Mouse (Mus musculus): ENCODE results near the gene Neurl3. TPM values are rescaled to one million over a fixed set of nuclear protein-coding genes. Genes with fewer than 3 reads are reported as not detected.

Neurl3 gene
- polyA plus RNA-seq, 1 experiment = 0.11 TPM

DNA sequence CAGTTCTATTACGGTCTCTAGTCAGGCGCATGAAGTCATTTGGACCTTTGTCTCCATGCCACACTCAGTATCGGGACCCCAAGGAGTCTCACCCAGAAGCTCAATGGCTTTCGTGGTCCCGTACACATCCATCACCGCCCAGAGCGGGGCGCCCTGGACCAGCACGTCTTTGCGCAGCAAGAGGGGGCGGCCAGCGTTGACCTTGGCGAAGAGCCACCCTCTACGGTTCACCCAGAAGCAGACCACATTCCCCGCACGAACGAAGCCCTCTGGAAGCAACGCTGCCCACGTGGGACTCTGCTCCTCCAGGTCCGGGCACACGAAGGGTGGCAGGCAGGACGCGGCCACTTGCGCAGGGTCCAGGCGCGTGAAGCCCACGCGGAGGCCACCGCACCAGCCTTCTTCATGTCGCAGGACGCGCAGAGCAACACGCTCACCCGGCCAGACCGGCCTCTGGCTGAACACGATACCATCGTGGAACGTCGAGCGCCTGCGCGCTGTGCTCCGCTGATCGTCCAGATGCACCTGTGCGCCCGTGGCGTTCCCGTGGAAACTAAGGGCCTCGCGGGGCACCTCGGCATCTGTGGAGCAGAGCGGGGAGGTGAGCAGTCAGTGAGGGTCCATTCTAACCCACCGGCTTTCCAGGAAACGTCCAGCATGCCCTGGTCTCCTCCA, 5.2 kb downstream of the Neurl3 start:
- no peaks in the 10 kb centered on the region for H3K79me2 ChIP-seq (ENCODE audit: control insufficient read depth, insufficient read depth)
- no peak overlapping the region for H3K4me2 ChIP-seq (ENCODE audit: low read depth)
- no peaks in the 10 kb centered on the region for H3K27me3 ChIP-seq (ENCODE audit: control insufficient read depth, insufficient read depth, insufficient read length)
- TF ChIP-seq TCF12 (IDR thresholded peaks at IDR 0.05; ENCODE audit: insufficient read depth, poor library complexity, severe bottlenecking) (no peak), POLR2AphosphoS2 (IDR thresholded peaks at IDR 0.05; ENCODE audit: insufficient read length, low read depth) (no peak), POLR2A (IDR thresholded peaks at IDR 0.05; ENCODE audit: insufficient read length, low read depth) (no peak), E2F4 (IDR thresholded peaks at IDR 0.05; ENCODE audit: insufficient read depth) (no peak), CEBPB (IDR thresholded peaks at IDR 0.05; ENCODE audit: insufficient read depth, poor library complexity, severe bottlenecking) (no peak), USF1 (IDR thresholded peaks at IDR 0.05; ENCODE audit: low read depth) (no peak), REST (IDR thresholded peaks at IDR 0.05; ENCODE audit: insufficient read depth, insufficient read length) (no peak), SRF (IDR thresholded peaks at IDR 0.05; ENCODE audit: control insufficient read depth, insufficient read length, low read depth) (no peak), MYOD1 (IDR thresholded peaks at IDR 0.05; ENCODE audit: control insufficient read depth in 1 of 3, insufficient read length in 2 of 3, low read depth in 2 of 3) (no peak), TCF3 (IDR thresholded peaks at IDR 0.05; ENCODE audit: insufficient read length, low read depth) (no peak), MAX (IDR thresholded peaks at IDR 0.05; ENCODE audit: low read depth) (no peak), MYOG (IDR thresholded peaks at IDR 0.05; ENCODE audit: control insufficient read depth in 1 of 3, insufficient read depth in 1 of 3, insufficient read length in 2 of 3, low read depth in 2 of 3) (no peak)
- no peak overlapping the region for H3K4me3 ChIP-seq
- H3ac ChIP-seq (ENCODE audit: control insufficient read depth, insufficient read length) = no peak overlapping the region
- H3K36me3 ChIP-seq (ENCODE audit: control insufficient read depth, insufficient read depth) = no peaks in the 10 kb centered on the region

DNA sequence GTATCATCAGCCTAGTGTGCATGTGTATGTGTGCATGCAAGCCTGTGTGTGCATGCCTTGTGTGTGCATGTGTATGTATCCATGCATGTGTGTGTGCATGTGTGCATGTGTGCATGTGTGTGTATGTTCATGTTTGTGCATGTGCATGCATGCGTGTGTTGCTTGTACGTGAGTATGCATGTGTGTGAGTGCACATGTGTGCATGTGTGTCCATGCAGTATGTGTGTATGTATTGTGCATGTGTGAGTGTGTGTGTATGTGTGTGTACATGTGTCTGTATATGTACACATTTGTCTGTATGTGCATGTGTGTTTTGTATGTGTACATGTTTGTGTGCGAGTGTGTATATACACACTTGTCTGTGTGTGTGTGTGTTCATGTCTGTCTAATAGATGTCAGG, 6.9 kb downstream of the Neurl3 start:
- H3K36me3 ChIP-seq (ENCODE audit: control insufficient read depth, insufficient read depth) = no peaks in the 10 kb centered on the region
- H3K27me3 ChIP-seq (ENCODE audit: control insufficient read depth, insufficient read depth, insufficient read length) = no peaks in the 10 kb centered on the region
- no peaks in the 10 kb centered on the region for H3K79me2 ChIP-seq (ENCODE audit: control insufficient read depth, insufficient read depth)
- no peak overlapping the region for H3ac ChIP-seq (ENCODE audit: control insufficient read depth, insufficient read length)
- no peak overlapping the region for H3K4me3 ChIP-seq
- TF ChIP-seq E2F4 (IDR thresholded peaks at IDR 0.05; ENCODE audit: insufficient read depth) (no peak), TCF3 (IDR thresholded peaks at IDR 0.05; ENCODE audit: insufficient read length, low read depth) (no peak), MAX (IDR thresholded peaks at IDR 0.05; ENCODE audit: low read depth) (no peak), CEBPB (IDR thresholded peaks at IDR 0.05; ENCODE audit: insufficient read depth, poor library complexity, severe bottlenecking) (no peak), MYOG (IDR thresholded peaks at IDR 0.05; ENCODE audit: control insufficient read depth in 1 of 3, insufficient read depth in 1 of 3, insufficient read length in 2 of 3, low read depth in 2 of 3) (no peak), REST (IDR thresholded peaks at IDR 0.05; ENCODE audit: insufficient read depth, insufficient read length) (no peak), MYOD1 (IDR thresholded peaks at IDR 0.05; ENCODE audit: control insufficient read depth in 1 of 3, insufficient read length in 2 of 3, low read depth in 2 of 3) (no peak), USF1 (IDR thresholded peaks at IDR 0.05; ENCODE audit: low read depth) (no peak), TCF12 (IDR thresholded peaks at IDR 0.05; ENCODE audit: insufficient read depth, poor library complexity, severe bottlenecking) (no peak), POLR2A (IDR thresholded peaks at IDR 0.05; ENCODE audit: insufficient read length, low read depth) (no peak), SRF (IDR thresholded peaks at IDR 0.05; ENCODE audit: control insufficient read depth, insufficient read length, low read depth) (no peak), POLR2AphosphoS2 (IDR thresholded peaks at IDR 0.05; ENCODE audit: insufficient read length, low read depth) (no peak)
- no peak overlapping the region for H3K4me2 ChIP-seq (ENCODE audit: low read depth)

- H3K4me3 ChIP-seq = no peak overlapping the region
- H3K79me2 ChIP-seq (ENCODE audit: control insufficient read depth, insufficient read depth) = no peaks in the 10 kb centered on the region
- no peak overlapping the region for H3ac ChIP-seq (ENCODE audit: control insufficient read depth, insufficient read length)
- no peak overlapping the region for H3K4me2 ChIP-seq (ENCODE audit: low read depth)
- no peaks in the 10 kb centered on the region for H3K36me3 ChIP-seq (ENCODE audit: control insufficient read depth, insufficient read depth)
- no peaks in the 10 kb centered on the region for H3K27me3 ChIP-seq (ENCODE audit: control insufficient read depth, insufficient read depth, insufficient read length)
- TF ChIP-seq POLR2AphosphoS2 (IDR thresholded peaks at IDR 0.05; ENCODE audit: insufficient read length, low read depth) (no peak), E2F4 (IDR thresholded peaks at IDR 0.05; ENCODE audit: insufficient read depth) (no peak), CEBPB (IDR thresholded peaks at IDR 0.05; ENCODE audit: insufficient read depth, poor library complexity, severe bottlenecking) (no peak), POLR2A (IDR thresholded peaks at IDR 0.05; ENCODE audit: insufficient read length, low read depth) (no peak), SRF (IDR thresholded peaks at IDR 0.05; ENCODE audit: control insufficient read depth, insufficient read length, low read depth) (no peak)
Measured at GRCm38 (mm10) chr1:36266293-36266692, 8.2 kb downstream of the Neurl3 start.

DNA sequence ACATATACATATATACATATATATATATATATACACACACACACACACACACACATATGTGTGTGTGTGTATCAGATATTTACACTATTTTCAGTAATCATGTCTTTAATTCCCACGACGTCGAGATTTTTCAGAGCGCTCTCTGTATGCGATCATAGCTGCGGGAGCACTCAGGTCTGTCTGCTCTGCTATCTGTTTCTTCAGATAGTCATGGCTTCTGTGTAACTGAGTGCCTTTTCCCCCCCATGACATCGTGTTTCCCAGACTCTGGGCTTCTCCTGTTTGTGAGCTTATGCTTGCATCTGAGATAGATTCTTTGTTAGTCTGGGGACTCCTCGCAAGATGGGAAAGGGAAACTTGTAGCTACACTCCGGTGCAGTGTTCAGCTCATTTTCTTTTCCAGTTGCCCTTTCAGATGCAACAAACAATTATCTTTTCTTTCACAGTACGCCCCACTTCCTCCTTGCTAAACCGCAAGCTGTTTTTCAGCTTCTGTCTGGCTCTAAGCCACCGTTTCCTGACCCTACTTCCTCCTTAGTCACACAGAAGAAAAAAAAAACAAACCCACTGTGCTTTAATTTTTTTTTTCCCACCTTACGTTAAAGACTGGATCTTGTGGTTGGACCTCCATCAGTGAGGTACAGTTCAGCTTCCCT, 10.5 kb downstream of the Neurl3 start:
- no peak for TF ChIP-seq TCF3 (IDR thresholded peaks at IDR 0.05; ENCODE audit: insufficient read length, low read depth)
- no peak for TF ChIP-seq MYOD1 (IDR thresholded peaks at IDR 0.05; ENCODE audit: control insufficient read depth in 1 of 3, insufficient read length in 2 of 3, low read depth in 2 of 3)
- TF ChIP-seq USF1 (IDR thresholded peaks at IDR 0.05; ENCODE audit: low read depth) = no peak
- TF ChIP-seq REST (IDR thresholded peaks at IDR 0.05; ENCODE audit: insufficient read depth, insufficient read length) = no peak
- TF ChIP-seq CEBPB (IDR thresholded peaks at IDR 0.05; ENCODE audit: insufficient read depth, poor library complexity, severe bottlenecking) = no peak
- no peak for TF ChIP-seq TCF12 (IDR thresholded peaks at IDR 0.05; ENCODE audit: insufficient read depth, poor library complexity, severe bottlenecking)
- no peak for TF ChIP-seq E2F4 (IDR thresholded peaks at IDR 0.05; ENCODE audit: insufficient read depth)
- TF ChIP-seq POLR2AphosphoS2 (IDR thresholded peaks at IDR 0.05; ENCODE audit: insufficient read length, low read depth) = no peak
- TF ChIP-seq MYOG (IDR thresholded peaks at IDR 0.05; ENCODE audit: control insufficient read depth in 1 of 3, insufficient read depth in 1 of 3, insufficient read length in 2 of 3, low read depth in 2 of 3) = no peak
- no peak for TF ChIP-seq SRF (IDR thresholded peaks at IDR 0.05; ENCODE audit: control insufficient read depth, insufficient read length, low read depth)
- no peak for TF ChIP-seq POLR2A (IDR thresholded peaks at IDR 0.05; ENCODE audit: insufficient read length, low read depth)
- TF ChIP-seq MAX (IDR thresholded peaks at IDR 0.05; ENCODE audit: low read depth) = no peak
- Histone ChIP-seq H3K79me2 (ENCODE audit: control insufficient read depth, insufficient read depth) (no peaks in the 10 kb centered on the region), H3K36me3 (ENCODE audit: control insufficient read depth, insufficient read depth) (no peaks in the 10 kb centered on the region), H3K4me2 (ENCODE audit: low read depth) (no peak overlapping the region), H3K27me3 (ENCODE audit: control insufficient read depth, insufficient read depth, insufficient read length) (no peaks in the 10 kb centered on the region), H3K4me3 (no peak overlapping the region), H3ac (ENCODE audit: control insufficient read depth, insufficient read length) (no peak overlapping the region)
